Mouse (Mus musculus) lung, embryonic 16.5 days (tissue): ENCODE data around the gene Nos1. TPM values are rescaled to one million over a fixed set of nuclear protein-coding genes. Genes with fewer than 3 reads are reported as not detected.

Experiments used
- ATAC-seq: fragments of 200-750 bp; cut with Nextera tagmentation; 2 replicates; pipeline ENCODE4 v1.8.0; 2017; ENCODE audit warnings: low read depth, mild to moderate bottlenecking, moderate library complexity
- H3K27ac ChIP-seq: fragments of 300-500 bp; sonication (generic); 2 replicates; pipeline ENCODE4 v1.5.1; 2014; ENCODE audit warnings: mild to moderate bottlenecking, control low read depth, low read length
- H3K27me3 ChIP-seq: fragments of 300-500 bp; sonication (generic); 2 replicates; pipeline ENCODE4 v1.6.1; 2014; ENCODE audit warnings: low read depth, low read length, mixed read lengths; ENCODE audit not compliant: control insufficient read depth, insufficient read depth
- H3K36me3 ChIP-seq: fragments of 300-500 bp; sonication (generic); 2 replicates; pipeline ENCODE4 v1.6.1; 2014; ENCODE audit warnings: low read length; ENCODE audit not compliant: control insufficient read depth, insufficient read depth
- H3K4me1 ChIP-seq: fragments of 300-500 bp; sonication (generic); replicated peaks from 2 replicates; pipeline ENCODE4 v1.6.1; 2014; ENCODE audit warnings: low read length, mixed read lengths; ENCODE audit not compliant: control insufficient read depth, insufficient read depth
- H3K4me2 ChIP-seq: fragments of 300-500 bp; sonication (generic); 2 replicates; pipeline ENCODE4 v1.6.1; 2014; ENCODE audit warnings: low read depth, low read length, control low read depth
- H3K4me3 ChIP-seq: fragments of 300-500 bp; sonication (generic); 2 replicates; pipeline ENCODE4 v1.5.1; 2014; ENCODE audit warnings: mild to moderate bottlenecking, low read length, control low read depth
- H3K9ac ChIP-seq: fragments of 300-500 bp; sonication (generic); 2 replicates; pipeline ENCODE4 v1.6.1; 2014; ENCODE audit warnings: low read length, control low read depth
- H3K9me3 ChIP-seq: fragments of 300-500 bp; sonication (generic); 2 replicates; pipeline ENCODE4 v1.6.1; 2016; ENCODE audit warnings: low read length; ENCODE audit not compliant: control insufficient read depth
- WGBS: fragments of 180-500 bp; shearing (Covaris S2); extraction: QIAGEN DNeasy Blood & Tissue Kit; methylation state at CpG from one replicate; pipeline ENCODE4 v1.1.7; 2014; 5-methylcytosine and 5-hydroxymethylcytosine counted together
- polyA plus RNA-seq: library from polyadenylated mRNA; unstranded; fragments of >200 nt; fragmentation: Nextera tagmentation; extraction: Ambion mirVana; gene quantifications from 2 replicates; pipeline ENCODE4 v1.2.1, GENCODE M21; 2015

Nos1 gene
- polyA plus RNA-seq, 1 experiment from 2014 or later = 0.10 TPM

- H3K4me1 ChIP-seq = no peaks in the 10 kb centered on the region
- no peak overlapping the region for H3K9ac ChIP-seq
- no peak overlapping the region for H3K4me2 ChIP-seq
- ATAC-seq = no peak
- H3K4me3 ChIP-seq = no peak overlapping the region
- 37% methylated on average over 6 of the region's 6 CpGs for WGBS
- H3K36me3 ChIP-seq = no peaks in the 10 kb centered on the region
- H3K9me3 ChIP-seq = no peaks in the 10 kb centered on the region
- no peaks in the 10 kb centered on the region for H3K27me3 ChIP-seq
- H3K27ac ChIP-seq = no peak overlapping the region
Observed at GRCm38 (mm10) chr5:117790071-117790470, 9.2 kb downstream of the Nos1 start.

GRCm38 (mm10) chr5:117791875-117792274 lies 11.0 kb downstream of the Nos1 start:
- Histone ChIP-seq H3K4me3 (no peak overlapping the region), H3K9me3 (no peaks in the 10 kb centered on the region), H3K27me3 (no peaks in the 10 kb centered on the region), H3K36me3 (no peaks in the 10 kb centered on the region), H3K4me2 (no peak overlapping the region), H3K9ac (no peak overlapping the region), H3K4me1 (no peaks in the 10 kb centered on the region), H3K27ac (no peak overlapping the region)
- 84% methylated on average over 14 of the region's 14 CpGs for WGBS
- no peak for ATAC-seq

- Histone ChIP-seq H3K9me3 (no peaks in the 10 kb centered on the region), H3K27me3 (no peaks in the 10 kb centered on the region), H3K4me3 (no peak overlapping the region), H3K27ac (no peak overlapping the region), H3K36me3 (no peaks in the 10 kb centered on the region), H3K4me1 (no peaks in the 10 kb centered on the region), H3K4me2 (no peak overlapping the region), H3K9ac (no peak overlapping the region)
- no peak for ATAC-seq
- 65% methylated on average over 9 of the region's 9 CpGs for WGBS
Observed at GRCm38 (mm10) chr5:117800849-117801248, 20.0 kb downstream of the Nos1 start.

GRCm38 (mm10) chr5:117802071-117802521 lies 21.3 kb downstream of the Nos1 start:
- H3K9ac ChIP-seq = no peak overlapping the region
- H3K4me1 ChIP-seq = no peaks in the 10 kb centered on the region
- no peaks in the 10 kb centered on the region for H3K9me3 ChIP-seq
- H3K36me3 ChIP-seq = no peaks in the 10 kb centered on the region
- H3K27ac ChIP-seq = no peak overlapping the region
- no peak overlapping the region for H3K4me3 ChIP-seq
- H3K4me2 ChIP-seq = no peak overlapping the region
- WGBS = 74% methylated on average over 11 of the region's 11 CpGs
- no peak for ATAC-seq
- H3K27me3 ChIP-seq = no peaks in the 10 kb centered on the region

- 58% methylated on average over 7 of the region's 7 CpGs for WGBS
- H3K27me3 ChIP-seq = no peaks in the 10 kb centered on the region
- no peaks in the 10 kb centered on the region for H3K9me3 ChIP-seq
Observed at GRCm38 (mm10) chr5:117803551-117803950, 22.7 kb downstream of the Nos1 start.

GRCm38 (mm10) chr5:117810930-117811329 lies 30.1 kb downstream of the Nos1 start:
- Histone ChIP-seq H3K9me3 (no peaks in the 10 kb centered on the region), H3K36me3 (no peaks in the 10 kb centered on the region), H3K27ac (no peak overlapping the region), H3K27me3 (no peaks in the 10 kb centered on the region), H3K4me3 (no peak overlapping the region), H3K4me2 (no peak overlapping the region), H3K4me1 (no peaks in the 10 kb centered on the region), H3K9ac (no peak overlapping the region)
- ATAC-seq = no peak
- WGBS = 85% methylated on average over 7 of the region's 7 CpGs

More at GRCm38 (mm10) chr5:117803551-117803950, 22.7 kb downstream of the Nos1 start:
- H3K4me2 ChIP-seq = no peak overlapping the region
- H3K9ac ChIP-seq = no peak overlapping the region
- no peak for ATAC-seq
- H3K4me1 ChIP-seq = no peaks in the 10 kb centered on the region
- no peak overlapping the region for H3K4me3 ChIP-seq
- H3K27ac ChIP-seq = no peak overlapping the region
- no peaks in the 10 kb centered on the region for H3K36me3 ChIP-seq

GRCm38 (mm10) chr5:117818800-117819199 lies 38.0 kb downstream of the Nos1 start:
- H3K4me3 ChIP-seq = no peak overlapping the region
- H3K36me3 ChIP-seq = no peaks in the 10 kb centered on the region
- H3K27ac ChIP-seq = no peak overlapping the region
- no peak overlapping the region for H3K4me2 ChIP-seq
- WGBS = 82% methylated on average over 6 of the region's 6 CpGs
- H3K4me1 ChIP-seq = no peaks in the 10 kb centered on the region
- no peaks in the 10 kb centered on the region for H3K9me3 ChIP-seq
- H3K27me3 ChIP-seq = no peaks in the 10 kb centered on the region
- no peak overlapping the region for H3K9ac ChIP-seq
- ATAC-seq = no peak

- Histone ChIP-seq H3K27ac (no peak overlapping the region), H3K9ac (no peak overlapping the region), H3K27me3 (no peaks in the 10 kb centered on the region), H3K4me1 (no peaks in the 10 kb centered on the region), H3K36me3 (no peaks in the 10 kb centered on the region), H3K9me3 (no peaks in the 10 kb centered on the region), H3K4me3 (no peak overlapping the region), H3K4me2 (no peak overlapping the region)
- WGBS = 46% methylated on average over 7 of the region's 7 CpGs
- no peak for ATAC-seq
Observed at GRCm38 (mm10) chr5:117820445-117820844, 39.6 kb downstream of the Nos1 start.

GRCm38 (mm10) chr5:117823811-117824210 lies 43.0 kb downstream of the Nos1 start:
- Histone ChIP-seq H3K4me1 (no peaks in the 10 kb centered on the region), H3K27ac (no peak overlapping the region), H3K9me3 (no peaks in the 10 kb centered on the region), H3K36me3 (no peaks in the 10 kb centered on the region), H3K9ac (no peak overlapping the region), H3K27me3 (no peaks in the 10 kb centered on the region), H3K4me3 (no peak overlapping the region), H3K4me2 (no peak overlapping the region)
- WGBS = 92% methylated on average over 9 of the region's 9 CpGs
- no peak for ATAC-seq

GRCm38 (mm10) chr5:117824486-117824885 lies 43.7 kb downstream of the Nos1 start:
- Histone ChIP-seq H3K9me3 (no peaks in the 10 kb centered on the region), H3K27ac (no peak overlapping the region), H3K4me2 (no peak overlapping the region), H3K4me1 (no peaks in the 10 kb centered on the region), H3K4me3 (no peak overlapping the region), H3K9ac (no peak overlapping the region), H3K36me3 (no peaks in the 10 kb centered on the region), H3K27me3 (no peaks in the 10 kb centered on the region)
- ATAC-seq = no peak
- WGBS = 66% methylated on average over 5 of the region's 5 CpGs
